Mouse (Mus musculus) kidney, embryonic 14.5 days (tissue): ENCODE measurements at regions not wholly inside any gene's neighbourhood (a gene's known extent, or its start where the extent isn't known, plus 50 kb on each side); places are given as distances from the start of the nearest gene placed in this dataset.
"Not testable (repeated sequence)": the region's sequence is repeated elsewhere in the genome, so short reads cannot be mapped to it uniquely, and the experiment has no call there.

Source experiments
- ATAC-seq: fragments of 200-750 bp; cut with Nextera tagmentation; 2 replicates; pipeline ENCODE4 v1.8.0; 2017; ENCODE audit warnings: moderate number of reproducible peaks, mild to moderate bottlenecking, moderate TSS enrichment, moderate library complexity; ENCODE audit not compliant: low FRiP score, low TSS enrichment
- H3K27ac ChIP-seq: fragments of 300-500 bp; sonication (generic); 2 replicates; pipeline ENCODE4 v1.5.1; 2014; ENCODE audit warnings: low read depth, mild to moderate bottlenecking, low read length, moderate library complexity, mixed read lengths
- H3K27me3 ChIP-seq: fragments of 300-500 bp; sonication (generic); 2 replicates; pipeline ENCODE4 v1.6.1; 2014; ENCODE audit warnings: mild to moderate bottlenecking, low read length; ENCODE audit not compliant: control insufficient read depth, insufficient read depth
- H3K36me3 ChIP-seq: fragments of 300-500 bp; sonication (generic); 2 replicates; pipeline ENCODE4 v1.6.1; 2014; ENCODE audit warnings: low read length, mixed read lengths; ENCODE audit not compliant: control insufficient read depth, insufficient read depth
- H3K4me1 ChIP-seq: fragments of 300-500 bp; sonication (generic); 2 replicates; pipeline ENCODE4 v1.6.1; 2014; ENCODE audit warnings: low read length, mixed read lengths; ENCODE audit not compliant: control insufficient read depth, insufficient read depth
- H3K4me2 ChIP-seq: fragments of 300-500 bp; sonication (generic); replicated peaks from 2 replicates; pipeline ENCODE4 v1.6.1; 2014; ENCODE audit warnings: low read depth, mild to moderate bottlenecking, low read length
- H3K4me3 ChIP-seq: fragments of 300-500 bp; sonication (generic); 2 replicates; pipeline ENCODE4 v1.5.1; 2014; ENCODE audit warnings: mild to moderate bottlenecking, low read length
- H3K9ac ChIP-seq: fragments of 300-500 bp; sonication (generic); 2 replicates; pipeline ENCODE4 v1.6.1; 2014; ENCODE audit warnings: low read depth, mild to moderate bottlenecking, low read length, moderate library complexity
- H3K9me3 ChIP-seq: fragments of 300-500 bp; sonication (generic); 2 replicates; pipeline ENCODE4 v1.6.1; 2016; ENCODE audit warnings: low read length; ENCODE audit not compliant: control insufficient read depth
- WGBS: fragments of 180-500 bp; shearing (Covaris S2); extraction: QIAGEN DNeasy Blood & Tissue Kit; methylation state at CpG from one replicate; pipeline ENCODE4 v1.1.7; 2014; 5-methylcytosine and 5-hydroxymethylcytosine counted together

DNA sequence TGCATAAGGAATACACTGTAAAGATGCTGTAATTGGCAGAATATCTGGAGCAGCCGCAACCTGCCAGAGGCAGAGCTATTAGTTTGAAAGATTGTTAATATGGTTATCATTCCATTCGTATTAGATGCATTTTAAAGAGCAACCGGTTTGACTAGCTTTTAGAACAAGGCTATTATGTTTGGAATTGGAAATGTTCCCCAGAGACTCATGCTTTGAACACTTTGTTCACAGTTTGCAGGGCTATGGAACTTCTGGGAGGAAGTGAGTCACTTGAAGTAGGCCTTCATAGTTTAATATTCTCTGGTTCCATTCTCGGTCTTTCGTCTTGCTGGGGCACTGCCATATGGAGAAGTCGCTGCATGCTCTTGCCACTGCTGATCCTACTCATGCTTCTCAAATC lies 443.1 kb upstream of the Sphkap start:
- H3K4me2 ChIP-seq: no peak overlapping the region
- ATAC-seq: no peak
- WGBS: 84% methylated on average over 6 of the region's 6 CpGs
- no peaks in the 10 kb centered on the region for H3K4me1 ChIP-seq
- no peak overlapping the region for H3K4me3 ChIP-seq
- no peaks in the 10 kb centered on the region for H3K27me3 ChIP-seq
- no peaks in the 10 kb centered on the region for H3K9me3 ChIP-seq
- no peak overlapping the region for H3K9ac ChIP-seq
- no peaks in the 10 kb centered on the region for H3K36me3 ChIP-seq
- no peak overlapping the region for H3K27ac ChIP-seq

GRCm38 (mm10) chr1:83848414-83848813 lies 440.4 kb upstream of the Sphkap start:
- no peaks in the 10 kb centered on the region for H3K9me3 ChIP-seq
- H3K27me3 ChIP-seq: no peaks in the 10 kb centered on the region
- no peaks in the 10 kb centered on the region for H3K4me1 ChIP-seq
- no peak for ATAC-seq
- H3K27ac ChIP-seq: no peak overlapping the region
- H3K36me3 ChIP-seq: no peaks in the 10 kb centered on the region
- H3K9ac ChIP-seq: no peak overlapping the region
- H3K4me3 ChIP-seq: no peak overlapping the region
- 91% methylated on average over 2 of the region's 2 CpGs for WGBS
- no peak overlapping the region for H3K4me2 ChIP-seq

- Histone ChIP-seq H3K36me3 (no peaks in the 10 kb centered on the region), H3K4me2 (no peak overlapping the region), H3K27me3 (no peaks in the 10 kb centered on the region), H3K4me1 (no peaks in the 10 kb centered on the region), H3K27ac (no peak overlapping the region), H3K9ac (no peak overlapping the region), H3K9me3 (no peaks in the 10 kb centered on the region), H3K4me3 (no peak overlapping the region)
- no peak for ATAC-seq
- WGBS: 72% methylated on average over 5 of the region's 5 CpGs
Observed at GRCm38 (mm10) chr1:83847992-83848391, 440.0 kb upstream of the Sphkap start.

DNA sequence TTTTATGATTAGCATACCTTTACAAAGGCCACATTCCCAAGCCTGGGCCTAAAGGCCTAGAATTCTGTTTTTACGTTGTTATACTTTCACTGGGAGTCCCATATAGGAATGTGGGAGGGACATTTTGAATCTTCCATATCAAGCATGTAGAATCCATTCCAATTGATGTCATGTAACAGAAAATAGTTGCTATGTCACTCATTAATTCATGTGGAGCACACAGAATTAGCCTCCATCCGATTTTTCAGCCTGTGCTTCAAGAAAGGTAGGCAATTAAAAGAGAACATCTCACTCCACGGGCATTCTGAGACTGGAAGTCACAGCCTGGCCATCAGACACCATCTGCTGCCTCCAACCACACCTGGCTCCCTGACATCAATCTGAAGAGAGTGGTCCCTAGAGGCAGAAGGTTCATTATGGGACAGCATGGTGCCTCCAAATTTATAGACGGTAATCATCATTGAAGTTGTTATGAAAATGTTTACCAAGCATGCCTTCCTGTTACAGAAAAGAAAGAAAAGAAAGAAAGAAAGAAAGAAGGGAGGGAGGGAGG lies 436.9 kb upstream of the Sphkap start:
- Histone ChIP-seq H3K4me2 (no peak overlapping the region), H3K9me3 (no peaks in the 10 kb centered on the region), H3K4me1 (no peaks in the 10 kb centered on the region), H3K27ac (no peak overlapping the region), H3K4me3 (no peak overlapping the region), H3K36me3 (no peaks in the 10 kb centered on the region), H3K27me3 (no peaks in the 10 kb centered on the region), H3K9ac (no peak overlapping the region)
- no peak for ATAC-seq
- 69% methylated on average over 4 of the region's 4 CpGs for WGBS

- H3K4me1 ChIP-seq: no peaks in the 10 kb centered on the region
- H3K4me3 ChIP-seq: no peak overlapping the region
- no peak for ATAC-seq
- H3K27ac ChIP-seq: no peak overlapping the region
- H3K36me3 ChIP-seq: no peaks in the 10 kb centered on the region
- no peak overlapping the region for H3K4me2 ChIP-seq
- H3K9ac ChIP-seq: no peak overlapping the region
- no peaks in the 10 kb centered on the region for H3K27me3 ChIP-seq
- 94% methylated on average over 6 of the region's 6 CpGs for WGBS
- no peaks in the 10 kb centered on the region for H3K9me3 ChIP-seq
Observed at GRCm38 (mm10) chr1:83835965-83836364, 428.0 kb upstream of the Sphkap start.

GRCm38 (mm10) chr1:83832946-83833345 lies 424.9 kb upstream of the Sphkap start:
- Histone ChIP-seq H3K9ac (no peak overlapping the region), H3K36me3 (no peaks in the 10 kb centered on the region), H3K27me3 (no peaks in the 10 kb centered on the region), H3K4me1 (no peaks in the 10 kb centered on the region), H3K9me3 (no peaks in the 10 kb centered on the region), H3K4me2 (no peak overlapping the region), H3K4me3 (no peak overlapping the region), H3K27ac (no peak overlapping the region)
- no peak for ATAC-seq
- WGBS: 70% methylated on average over 3 of the region's 3 CpGs

DNA sequence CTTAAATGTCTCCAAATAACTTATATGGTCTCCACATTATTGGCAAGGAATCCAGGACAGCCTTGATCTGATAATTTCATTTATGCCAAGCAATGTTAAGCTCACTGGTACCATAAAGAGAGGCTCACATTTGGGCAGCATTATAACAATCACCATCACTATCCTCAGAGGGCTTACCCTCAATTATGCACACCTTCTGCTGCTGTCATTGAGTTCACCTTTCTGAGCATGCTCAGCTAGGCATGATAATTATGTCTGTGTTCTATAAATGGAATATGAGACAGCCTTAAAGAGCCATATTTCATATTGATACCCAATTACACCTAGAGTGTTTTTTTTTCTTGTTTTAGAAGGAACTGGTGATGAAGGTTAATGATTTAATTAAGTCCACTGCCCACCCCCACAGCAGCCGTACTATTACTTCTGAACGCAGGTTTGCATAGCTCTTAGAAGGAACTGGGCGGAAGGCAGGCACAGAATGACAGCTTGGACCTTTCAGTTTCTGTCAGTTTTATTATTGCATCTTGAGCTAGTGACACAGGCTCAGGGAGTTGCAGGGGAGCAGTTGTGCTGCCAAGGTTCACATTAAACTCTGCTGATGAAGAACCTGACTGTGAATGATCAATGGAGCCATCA lies 424.0 kb upstream of the Sphkap start:
- WGBS: 32% methylated on average over 3 of the region's 3 CpGs
- no peak overlapping the region for H3K4me2 ChIP-seq
- ATAC-seq: no peak

GRCm38 (mm10) chr1:83830025-83830645 lies 422.1 kb upstream of the Sphkap start:
- no peak for ATAC-seq
- no peaks in the 10 kb centered on the region for H3K27me3 ChIP-seq
- H3K4me2 ChIP-seq: no peak overlapping the region
- no peak overlapping the region for H3K4me3 ChIP-seq
- no peaks in the 10 kb centered on the region for H3K36me3 ChIP-seq
- no peak overlapping the region for H3K27ac ChIP-seq
- WGBS: 65% methylated on average over 6 of the region's 6 CpGs
- H3K9ac ChIP-seq: no peak overlapping the region
- no peaks in the 10 kb centered on the region for H3K9me3 ChIP-seq
- no peaks in the 10 kb centered on the region for H3K4me1 ChIP-seq

More for the DNA sequence above, 424.0 kb upstream of the Sphkap start:
- Histone ChIP-seq H3K9me3 (no peaks in the 10 kb centered on the region), H3K27ac (no peak overlapping the region), H3K27me3 (no peaks in the 10 kb centered on the region), H3K9ac (no peak overlapping the region), H3K4me1 (no peaks in the 10 kb centered on the region), H3K36me3 (no peaks in the 10 kb centered on the region), H3K4me3 (no peak overlapping the region)

DNA sequence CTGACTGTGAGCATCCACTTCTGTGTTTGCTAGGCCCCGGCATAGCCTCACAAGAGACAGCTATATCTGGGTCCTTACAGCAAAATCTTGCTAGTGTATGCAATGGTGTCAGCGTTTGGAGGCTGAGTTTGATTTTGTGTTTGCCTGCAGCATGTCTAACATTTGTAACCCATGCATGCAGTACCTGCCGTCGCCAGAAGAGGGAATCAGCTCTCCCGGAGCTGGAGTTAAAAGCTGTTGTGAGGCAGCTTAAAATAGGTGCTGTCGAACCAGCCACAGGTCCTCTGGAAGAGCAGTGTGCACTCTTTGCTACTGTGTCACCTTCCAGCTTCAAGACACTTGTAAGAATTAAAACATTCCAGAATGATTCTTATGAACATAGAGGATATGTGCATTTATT lies 403.2 kb upstream of the Sphkap start:
- not testable (repeated sequence) for H3K9me3 ChIP-seq, H3K4me3 ChIP-seq, H3K27me3 ChIP-seq, H3K4me1 ChIP-seq, H3K27ac ChIP-seq, H3K9ac ChIP-seq, ATAC-seq, H3K4me2 ChIP-seq, H3K36me3 ChIP-seq
- WGBS: 42% methylated on average over 5 of the region's 6 CpGs
